In the genomic region with DNA sequence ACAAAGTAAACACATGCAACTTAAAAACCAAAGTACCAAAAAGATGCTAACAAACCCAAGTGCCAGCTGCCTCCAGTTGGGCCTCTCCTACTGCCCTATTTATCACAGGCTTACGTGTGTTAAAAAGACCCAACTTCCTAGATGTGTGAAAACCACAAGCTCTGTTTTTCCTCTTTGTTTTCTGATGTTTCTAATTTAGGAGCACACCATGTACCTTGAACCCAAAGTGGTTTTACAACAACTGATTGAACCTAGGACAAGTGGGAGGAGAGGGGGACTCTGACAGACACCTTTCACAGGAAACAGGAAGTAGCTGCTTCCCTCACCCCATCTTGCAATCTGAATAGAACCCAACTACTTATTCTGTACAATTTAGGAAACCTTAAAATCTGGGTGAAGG, we compare ENCODE assay signal across 9 mouse cellular contexts. TPM values are rescaled to one million over a fixed set of nuclear protein-coding genes. Genes with fewer than 3 reads are reported as not detected.
A peak's percentile ranks its signal among the peaks of the same experiment; 100 is the strongest.
DNase-seq lines count a peak whose midpoint lies in the region; ATAC-seq and TF ChIP-seq lines count a peak whose summit lies in the region.
"Had no signal": no experiment of that assay in that cellular context is flagged by ENCODE, and none has a peak within 500 bp of the region (broad histone marks: within the 10 kb centered on the region; RNA-seq: fewer than 3 reads in every experiment).

No protein-coding gene starts in this region.

- 54% methylated on average over 1 of the region's 1 CpGs for WGBS in heart, adult 2 months
- WGBS in intestine, postnatal 0 days, result 32% methylated on average over 1 of the region's 1 CpGs

- intact Hi-C loops in heart, adult 2 months (cut with DNase I), result no loop called here
- intact Hi-C loops in heart, postnatal 10 days (cut with DNase I), result no loop called here

- no peak overlapping the region for H3K4me2 ChIP-seq in intestine, postnatal 0 days (replicated peaks; ENCODE audit: low read depth)
- H3K4me2 ChIP-seq: limb, embryonic 12.5 days had no signal

- DNase-seq in heart, adult 2 months, result no peak
- no peak for DNase-seq in heart, postnatal 10 days
- DNase-seq in lung, postnatal 25 days (ENCODE audit: low spot score), result peak; percentile 54
- no peak for DNase-seq in lung, adult 18-20 months
- peak; percentile 50 for DNase-seq in thymus, postnatal 14 days
- DNase-seq in layer of hippocampus, adult 11-12 months (ENCODE audit: low spot score), result no peak
- no peak for DNase-seq in urinary bladder, adult 18-20 months (ENCODE audit: low spot score in 2 of 2)

- H3K27ac ChIP-seq in heart, adult 2 months, result peak overlapping the region; percentile 37
- peak overlapping the region; percentile 87 for H3K27ac ChIP-seq in intestine, postnatal 0 days (ENCODE audit: low read depth, low read length)

- no peaks in the 10 kb centered on the region for H3K27me3 ChIP-seq in heart, adult 2 months (ENCODE audit: control insufficient read depth, insufficient read depth, low read length)
- H3K27me3 ChIP-seq in intestine, postnatal 0 days (replicated peaks; ENCODE audit: control insufficient read depth, insufficient read depth, low read length), result no peaks in the 10 kb centered on the region
- H3K27me3 ChIP-seq: limb, embryonic 12.5 days had no signal

- peaks cover 8% of the 10 kb centered on the region for H3K4me1 ChIP-seq in heart, adult 2 months (ENCODE audit: control insufficient read depth, insufficient read depth, low read length)
- H3K4me1 ChIP-seq in intestine, postnatal 0 days (replicated peaks; ENCODE audit: control insufficient read depth, insufficient read depth, low read length), result peaks cover 4% of the 10 kb centered on the region; the same call in 1 of the 2 replicates

- H3K4me3 ChIP-seq in heart, adult 2 months, result no peak overlapping the region
- H3K4me3 ChIP-seq in intestine, postnatal 0 days (ENCODE audit: low read depth, low read length), result no peak overlapping the region
- H3K4me3 ChIP-seq: limb, embryonic 12.5 days had no signal

- no peak for TF ChIP-seq POLR2A in heart, adult 2 months (IDR thresholded peaks at IDR 0.05; ENCODE audit: insufficient read depth, low read depth, low read length)

- peaks cover 30% of the 10 kb centered on the region for H3K36me3 ChIP-seq in heart, adult 2 months (ENCODE audit: control insufficient read depth, insufficient read depth, low read length)
- peaks cover 26% of the 10 kb centered on the region for H3K36me3 ChIP-seq in intestine, postnatal 0 days (ENCODE audit: control insufficient read depth, insufficient read depth)

- no peaks in the 10 kb centered on the region for H3K9me3 ChIP-seq in intestine, postnatal 0 days (ENCODE audit: control insufficient read depth)
- H3K9me3 ChIP-seq: limb, embryonic 12.5 days had no signal

- no peak for TF ChIP-seq CTCF in heart, adult 2 months (IDR thresholded peaks at IDR 0.05)
- no peak for TF ChIP-seq CTCF in intestine, postnatal 0 days (IDR thresholded peaks at IDR 0.05; ENCODE audit: low read depth)

- ATAC-seq in intestine, postnatal 0 days, result peak; percentile 77

- H3K9ac ChIP-seq in heart, adult 2 months (ENCODE audit: low read depth, low read length), result no peak overlapping the region; the same call in 1 of the 2 replicates
- no peak overlapping the region for H3K9ac ChIP-seq in intestine, postnatal 0 days (ENCODE audit: low read depth, low read length)
- H3K9ac ChIP-seq: limb, embryonic 12.5 days had no signal

- no peaks in the 10 kb centered on the region for H3K79me2 ChIP-seq in heart, adult 2 months (replicated peaks; ENCODE audit: control insufficient read depth, insufficient read depth, low read length)

- no peak for TF ChIP-seq EP300 in heart, adult 2 months (IDR thresholded peaks at IDR 0.05; ENCODE audit: insufficient read depth, low read depth, low read length)

RNA-seq across cellular contexts. Expression of a gene that starts 23.3 kb away (rescaled TPM):
- 10 to 100 TPM; 33.0 to 36.1 TPM for total RNA-seq in heart, adult 2 months (2021)
- polyA plus RNA-seq in heart, adult 2 months (2012; rRNA removed), result 23.4 and 45.3 TPM in 2 replicates
- 10 to 100 TPM; 64.9 to 69.5 TPM for total RNA-seq in heart, postnatal 10 days (2021)
- polyA plus RNA-seq in intestine, postnatal 0 days (2015; fragmentation: Nextera tagmentation; extraction: Ambion mirVana), result 90.7 and 91.5 TPM in 2 replicates

RNA-seq across cellular contexts. Expression of a gene that starts 36.4 kb away (rescaled TPM):
- total RNA-seq in heart, adult 2 months (2021), result 10 to 100 TPM; 27.7 to 32.4 TPM
- polyA plus RNA-seq in heart, adult 2 months (2012; rRNA removed), result 17.7 and 17.8 TPM in 2 replicates
- total RNA-seq in heart, postnatal 10 days (2021), result 10 to 100 TPM; 37.8 TPM
- polyA plus RNA-seq in intestine, postnatal 0 days (2015; fragmentation: Nextera tagmentation; extraction: Ambion mirVana), result 12.9 and 13.5 TPM in 2 replicates

RNA-seq across cellular contexts. Expression of a gene that starts 56.1 kb away (rescaled TPM):
- 1 to 10 TPM; 2.1 to 3.2 TPM for total RNA-seq in heart, adult 2 months (2021)
- polyA plus RNA-seq in heart, adult 2 months (2012; rRNA removed), result 2.4 and 3.3 TPM in 2 replicates
- 1 to 10 TPM; 9.5 to 9.8 TPM for total RNA-seq in heart, postnatal 10 days (2021)
- polyA plus RNA-seq in intestine, postnatal 0 days (2015; fragmentation: Nextera tagmentation; extraction: Ambion mirVana), result 6.6 and 7.0 TPM in 2 replicates

Comparison
In these comparisons a context has a peak if more than half of its experiments do, and no peak if none do; other contexts are left out.
1. DNase-seq: peak in lung, postnatal 25 days (single experiment) and thymus, postnatal 14 days (single experiment); none in heart, adult 2 months (0 of 2), heart, postnatal 10 days (0 of 2), lung, adult 18-20 months (0 of 2), layer of hippocampus, adult 11-12 months (single experiment) and urinary bladder, adult 18-20 months (0 of 2).